Mouse (Mus musculus): ENCODE data around the gene Cyren.

Cyren gene

GRCm38 (mm10) chr6:34867301-34867994, 10.4 kb downstream of the Cyren start:
- ATAC-seq (ENCODE audit: low TSS enrichment): no peak

GRCm38 (mm10) chr6:34866786-34867185, 11.1 kb downstream of the Cyren start:
- no peak for ATAC-seq (ENCODE audit: low TSS enrichment)

GRCm38 (mm10) chr6:34865711-34866593, 11.9 kb downstream of the Cyren start:
- no peak for ATAC-seq (ENCODE audit: low TSS enrichment)

- no peak for ATAC-seq (ENCODE audit: low TSS enrichment)
These were observed 12.6 kb downstream of the Cyren start for GRCm38 (mm10) chr6:34865213-34865612.

- ATAC-seq (ENCODE audit: low TSS enrichment): no peak
These were observed 13.9 kb downstream of the Cyren start for GRCm38 (mm10) chr6:34863786-34864514.

GRCm38 (mm10) chr6:34862791-34863403, 15.0 kb downstream of the Cyren start, which contains the start of gene Tmem140:
Tmem140 (plus strand) TSS chr6:34863146.
- ATAC-seq (ENCODE audit: low TSS enrichment): no peak

GRCm38 (mm10) chr6:34862381-34862780, 15.5 kb downstream of the Cyren start:
- ATAC-seq (ENCODE audit: low TSS enrichment): no peak

- no peak for ATAC-seq (ENCODE audit: low TSS enrichment)
These were observed 16.3 kb downstream of the Cyren start for GRCm38 (mm10) chr6:34861546-34862053.

GRCm38 (mm10) chr6:34832352-34832751, 45.5 kb downstream of the Cyren start:
- peak; percentile 99 for ATAC-seq (ENCODE audit: low TSS enrichment)

- no peak for ATAC-seq (ENCODE audit: low TSS enrichment)
These were observed 53.5 kb downstream of the Cyren start for GRCm38 (mm10) chr6:34824406-34824805.
